Comparison of ENCODE assay signal across 28 mouse cellular contexts in the genomic region with DNA sequence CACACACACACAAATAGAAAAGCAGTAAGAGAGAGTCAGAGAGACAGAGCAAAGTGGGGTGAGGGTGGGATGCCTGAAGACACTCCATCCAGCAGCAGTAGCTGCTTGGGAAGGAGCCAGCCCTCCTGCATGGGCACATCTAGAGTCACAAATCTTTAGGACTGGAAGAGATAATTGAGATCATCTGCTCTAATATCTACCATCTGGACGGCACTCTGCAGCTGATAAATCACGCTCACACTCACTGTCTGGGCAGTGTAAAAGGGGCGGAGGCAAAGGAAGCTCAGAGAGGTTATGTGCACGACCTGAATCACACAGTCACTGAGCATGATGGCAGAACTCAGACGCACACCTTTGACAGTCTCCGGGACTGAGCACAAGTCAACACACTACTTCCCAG.
DNase-seq lines count a peak whose midpoint lies in the region; ATAC-seq and TF ChIP-seq lines count a peak whose summit lies in the region.
"Had no signal": no experiment of that assay in that cellular context is flagged by ENCODE, and none has a peak within 500 bp of the region (broad histone marks: within the 10 kb centered on the region; RNA-seq: fewer than 3 reads in every experiment).

No protein-coding gene starts in this region.

- no peak overlapping the region for H3K4me2 ChIP-seq in hindbrain, embryonic 13.5 days
- no peak overlapping the region for H3K4me2 ChIP-seq in hindbrain, embryonic 12.5 days (replicated peaks)
- no peak overlapping the region for H3K4me2 ChIP-seq in lung, embryonic 14.5 days
- H3K4me2 ChIP-seq: forebrain, embryonic 15.5 days; heart, embryonic 11.5 days; intestine, embryonic 15.5 days; limb, embryonic 12.5 days; liver, embryonic 11.5 days; midbrain, embryonic 13.5 days had no signal

- H3K4me3 ChIP-seq in hindbrain, embryonic 13.5 days, result no peak overlapping the region
- H3K4me3 ChIP-seq in hindbrain, embryonic 12.5 days, result no peak overlapping the region
- H3K4me3 ChIP-seq in lung, embryonic 14.5 days (ENCODE audit: low read depth, low read length), result no peak overlapping the region
- H3K4me3 ChIP-seq: forebrain, embryonic 10.5 days; forebrain, embryonic 15.5 days; intestine, embryonic 15.5 days; limb, embryonic 12.5 days; megakaryocyte, embryonic 14.5 days; midbrain, embryonic 13.5 days had no signal

- intact Hi-C loops in heart, postnatal 25 days (cut with DNase I), result no loop called here

- DNase-seq in lung, embryonic 14.5 days, result peak; percentile 40
- DNase-seq in lung, postnatal 36 days, result no peak
- peak; percentile 70 for DNase-seq in NIH3T3 (ENCODE audit: low read depth)
- DNase-seq in mesoderm, embryonic 11.5 days (ENCODE audit: low read depth, low spot score), result peak; percentile 37
- no peak for DNase-seq in heart, postnatal 25 days (ENCODE audit: low spot score)
- DNase-seq in right cerebral cortex, postnatal 4 days, result no peak
- DNase-seq: adrenal gland, adult 2 months; cerebellum, adult 2 months; cerebellum, postnatal 14 days; gastrocnemius, postnatal 36 days; heart, adult 18-20 months; kidney, adult 2 months; kidney, postnatal 10 days; layer of hippocampus, adult 9-11 months; lung, postnatal 4 days; thymus, postnatal 4 days had no signal

- H3K9ac ChIP-seq in hindbrain, embryonic 13.5 days, result no peak overlapping the region
- no peak overlapping the region for H3K9ac ChIP-seq in hindbrain, embryonic 12.5 days
- H3K9ac ChIP-seq in lung, embryonic 14.5 days, result no peak overlapping the region
- H3K9ac ChIP-seq: forebrain, embryonic 15.5 days; intestine, embryonic 15.5 days; limb, embryonic 12.5 days; midbrain, embryonic 13.5 days had no signal

- no peaks in the 10 kb centered on the region for H3K36me3 ChIP-seq in hindbrain, embryonic 13.5 days
- H3K36me3 ChIP-seq in hindbrain, embryonic 12.5 days, result no peaks in the 10 kb centered on the region
- H3K36me3 ChIP-seq in lung, embryonic 14.5 days (ENCODE audit: insufficient read depth), result no peaks in the 10 kb centered on the region
- H3K36me3 ChIP-seq: forebrain, embryonic 10.5 days; forebrain, embryonic 15.5 days; intestine, embryonic 15.5 days; limb, embryonic 12.5 days; midbrain, embryonic 13.5 days had no signal

- 72% methylated on average over 6 of the region's 6 CpGs for WGBS in hindbrain, embryonic 13.5 days
- WGBS in hindbrain, embryonic 12.5 days, result 77% methylated on average over 6 of the region's 6 CpGs
- 52% methylated on average over 6 of the region's 6 CpGs for WGBS in lung, embryonic 14.5 days

- TF ChIP-seq CTCF in lung, embryonic 14.5 days (IDR thresholded peaks at IDR 0.05; ENCODE audit: low read depth), result no peak

- no peaks in the 10 kb centered on the region for H3K4me1 ChIP-seq in hindbrain, embryonic 13.5 days (replicated peaks)
- no peaks in the 10 kb centered on the region for H3K4me1 ChIP-seq in hindbrain, embryonic 12.5 days
- H3K4me1 ChIP-seq in lung, embryonic 14.5 days (ENCODE audit: insufficient read depth), result no peaks in the 10 kb centered on the region
- H3K4me1 ChIP-seq: forebrain, embryonic 10.5 days; forebrain, embryonic 15.5 days; intestine, embryonic 15.5 days; limb, embryonic 12.5 days; midbrain, embryonic 13.5 days had no signal

- H3K27me3 ChIP-seq in hindbrain, embryonic 13.5 days, result no peaks in the 10 kb centered on the region
- H3K27me3 ChIP-seq in hindbrain, embryonic 12.5 days, result no peaks in the 10 kb centered on the region
- H3K27me3 ChIP-seq in lung, embryonic 14.5 days (ENCODE audit: insufficient read depth, low read length), result no peaks in the 10 kb centered on the region
- H3K27me3 ChIP-seq: forebrain, embryonic 15.5 days; intestine, embryonic 15.5 days; limb, embryonic 12.5 days; midbrain, embryonic 13.5 days had no signal

- H3K27ac ChIP-seq in hindbrain, embryonic 13.5 days, result no peak overlapping the region
- no peak overlapping the region for H3K27ac ChIP-seq in hindbrain, embryonic 12.5 days
- no peak overlapping the region for H3K27ac ChIP-seq in lung, embryonic 14.5 days (ENCODE audit: low read depth)
- H3K27ac ChIP-seq: forebrain, embryonic 10.5 days; forebrain, embryonic 15.5 days; intestine, embryonic 15.5 days; limb, embryonic 12.5 days; midbrain, embryonic 13.5 days had no signal

- H3K9me3 ChIP-seq in hindbrain, embryonic 13.5 days, result no peaks in the 10 kb centered on the region
- no peaks in the 10 kb centered on the region for H3K9me3 ChIP-seq in hindbrain, embryonic 12.5 days (replicated peaks)
- no peaks in the 10 kb centered on the region for H3K9me3 ChIP-seq in lung, embryonic 14.5 days (ENCODE audit: low read depth, low read length)
- H3K9me3 ChIP-seq: forebrain, embryonic 10.5 days; forebrain, embryonic 15.5 days; intestine, embryonic 15.5 days; limb, embryonic 12.5 days; megakaryocyte, embryonic 14.5 days; midbrain, embryonic 13.5 days had no signal

- 0 out of 2 replicates have a peak, but pooled peaks have one; percentile 49 for ATAC-seq in hindbrain, embryonic 13.5 days (ENCODE audit: low FRiP score)
- no peak for ATAC-seq in hindbrain, embryonic 12.5 days (ENCODE audit: low FRiP score)
- peak; percentile 60; the same call in 1 of the 2 replicates for ATAC-seq in lung, embryonic 14.5 days (ENCODE audit: insufficient read depth)
- ATAC-seq: activated CD4-positive, CD25-positive, alpha-beta regulatory T cell, adult 4 months; CD4-positive, CD25-positive, alpha-beta regulatory T cell, adult 4 months; forebrain, embryonic 15.5 days; intestine, embryonic 15.5 days; midbrain, embryonic 13.5 days had no signal

Comparison
In these comparisons a context has a peak if more than half of its experiments do, and no peak if none do; other contexts are left out.
1. DNase-seq: peak in lung, embryonic 14.5 days (single experiment), NIH3T3 (single experiment) and mesoderm, embryonic 11.5 days (single experiment); none in lung, postnatal 36 days (single experiment), heart, postnatal 25 days (single experiment) and right cerebral cortex, postnatal 4 days (single experiment).